Mouse (Mus musculus) kidney, embryonic 14.5 days (tissue): Measurements from ENCODE around the gene Lhfpl3. TPM values are rescaled to one million over a fixed set of nuclear protein-coding genes. Genes with fewer than 3 reads are reported as not detected.

Source experiments
- ATAC-seq: fragments of 200-750 bp; cut with Nextera tagmentation; 2 replicates; pipeline ENCODE4 v1.8.0; 2017; ENCODE audit warnings: moderate number of reproducible peaks, mild to moderate bottlenecking, moderate TSS enrichment, moderate library complexity; ENCODE audit not compliant: low FRiP score, low TSS enrichment
- H3K27ac ChIP-seq: fragments of 300-500 bp; sonication (generic); 2 replicates; pipeline ENCODE4 v1.5.1; 2014; ENCODE audit warnings: low read depth, mild to moderate bottlenecking, low read length, moderate library complexity, mixed read lengths
- H3K27me3 ChIP-seq: fragments of 300-500 bp; sonication (generic); 2 replicates; pipeline ENCODE4 v1.6.1; 2014; ENCODE audit warnings: mild to moderate bottlenecking, low read length; ENCODE audit not compliant: control insufficient read depth, insufficient read depth
- H3K36me3 ChIP-seq: fragments of 300-500 bp; sonication (generic); 2 replicates; pipeline ENCODE4 v1.6.1; 2014; ENCODE audit warnings: low read length, mixed read lengths; ENCODE audit not compliant: control insufficient read depth, insufficient read depth
- H3K4me1 ChIP-seq: fragments of 300-500 bp; sonication (generic); 2 replicates; pipeline ENCODE4 v1.6.1; 2014; ENCODE audit warnings: low read length, mixed read lengths; ENCODE audit not compliant: control insufficient read depth, insufficient read depth
- H3K4me2 ChIP-seq: fragments of 300-500 bp; sonication (generic); replicated peaks from 2 replicates; pipeline ENCODE4 v1.6.1; 2014; ENCODE audit warnings: low read depth, mild to moderate bottlenecking, low read length
- H3K4me3 ChIP-seq: fragments of 300-500 bp; sonication (generic); 2 replicates; pipeline ENCODE4 v1.5.1; 2014; ENCODE audit warnings: mild to moderate bottlenecking, low read length
- H3K9ac ChIP-seq: fragments of 300-500 bp; sonication (generic); 2 replicates; pipeline ENCODE4 v1.6.1; 2014; ENCODE audit warnings: low read depth, mild to moderate bottlenecking, low read length, moderate library complexity
- H3K9me3 ChIP-seq: fragments of 300-500 bp; sonication (generic); 2 replicates; pipeline ENCODE4 v1.6.1; 2016; ENCODE audit warnings: low read length; ENCODE audit not compliant: control insufficient read depth
- WGBS: fragments of 180-500 bp; shearing (Covaris S2); extraction: QIAGEN DNeasy Blood & Tissue Kit; methylation state at CpG from one replicate; pipeline ENCODE4 v1.1.7; 2014; 5-methylcytosine and 5-hydroxymethylcytosine counted together
- polyA plus RNA-seq: library from polyadenylated mRNA; unstranded; fragments of >200 nt; fragmentation: Nextera tagmentation; extraction: Ambion mirVana; gene quantifications from 2 replicates; pipeline ENCODE4 v1.2.1, GENCODE M21; 2014

Gene Lhfpl3
- polyA plus RNA-seq, 1 experiment from 2014 or later = 0.19 TPM

DNA sequence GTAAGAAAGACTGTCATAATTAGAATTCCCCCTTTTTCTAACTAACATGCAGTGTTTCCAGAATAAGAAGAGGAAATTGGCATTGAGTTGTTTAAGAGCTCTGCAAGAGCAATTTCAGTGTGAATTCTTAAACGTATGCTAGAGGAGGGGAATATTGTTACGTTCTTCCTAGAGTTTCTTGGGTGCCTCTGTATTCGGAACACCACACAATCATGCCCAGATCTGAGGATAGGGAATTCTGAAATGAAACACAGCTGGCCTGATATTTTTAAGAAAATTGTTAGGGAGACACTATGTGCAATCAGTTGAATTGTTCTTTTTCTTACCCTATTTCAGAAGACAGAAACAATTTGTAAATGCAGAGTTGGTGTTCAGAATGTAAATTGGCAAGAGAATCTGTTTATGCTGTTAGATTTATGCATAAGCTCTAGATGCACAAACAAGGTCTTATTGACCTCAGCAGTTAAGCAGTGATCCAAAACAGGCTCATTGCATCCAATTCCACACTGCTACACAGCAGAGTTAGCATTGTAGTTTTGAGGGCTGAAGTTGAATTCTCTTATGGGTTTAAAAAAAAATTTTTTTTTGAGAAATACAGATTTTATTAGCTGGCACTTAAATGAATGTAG, 84.1 kb downstream of the Lhfpl3 start:
- ATAC-seq = no peak
- Histone ChIP-seq H3K9me3 (peaks cover 5% of the 10 kb centered on the region; the same call in 1 of the 2 replicates), H3K9ac (no peak overlapping the region), H3K4me3 (no peak overlapping the region), H3K4me1 (no peaks in the 10 kb centered on the region), H3K36me3 (no peaks in the 10 kb centered on the region), H3K27ac (no peak overlapping the region), H3K27me3 (no peaks in the 10 kb centered on the region), H3K4me2 (no peak overlapping the region)
- 81% methylated on average over 3 of the region's 3 CpGs for WGBS

DNA sequence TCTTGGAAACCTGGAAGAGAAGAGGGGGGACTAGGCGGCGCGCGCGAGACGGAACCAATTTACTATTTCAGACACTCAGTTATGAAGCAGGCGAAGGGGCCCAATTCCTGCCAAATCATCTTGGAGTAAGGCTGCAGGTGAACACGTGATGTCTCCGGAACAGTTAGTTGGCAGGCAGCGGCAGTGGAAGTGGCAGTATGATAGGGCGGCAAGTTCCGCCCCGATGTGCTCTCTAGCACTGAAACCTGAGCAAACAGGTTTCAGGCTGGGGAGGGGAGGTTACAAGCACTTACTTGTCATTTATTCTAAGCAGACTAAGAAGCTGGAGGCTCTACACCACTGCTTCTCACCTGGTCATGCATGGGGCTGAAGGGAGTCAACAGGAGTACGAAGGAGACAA, 105.7 kb downstream of the Lhfpl3 start:
- H3K4me2 ChIP-seq = no peak overlapping the region
- H3K27me3 ChIP-seq = no peaks in the 10 kb centered on the region
- WGBS = 52% methylated on average over 14 of the region's 14 CpGs
- H3K4me3 ChIP-seq = no peak overlapping the region
- H3K4me1 ChIP-seq = no peaks in the 10 kb centered on the region
- H3K9ac ChIP-seq = no peak overlapping the region
- no peak for ATAC-seq
- H3K36me3 ChIP-seq = no peaks in the 10 kb centered on the region
- no peak overlapping the region for H3K27ac ChIP-seq
- no peaks in the 10 kb centered on the region for H3K9me3 ChIP-seq

DNA sequence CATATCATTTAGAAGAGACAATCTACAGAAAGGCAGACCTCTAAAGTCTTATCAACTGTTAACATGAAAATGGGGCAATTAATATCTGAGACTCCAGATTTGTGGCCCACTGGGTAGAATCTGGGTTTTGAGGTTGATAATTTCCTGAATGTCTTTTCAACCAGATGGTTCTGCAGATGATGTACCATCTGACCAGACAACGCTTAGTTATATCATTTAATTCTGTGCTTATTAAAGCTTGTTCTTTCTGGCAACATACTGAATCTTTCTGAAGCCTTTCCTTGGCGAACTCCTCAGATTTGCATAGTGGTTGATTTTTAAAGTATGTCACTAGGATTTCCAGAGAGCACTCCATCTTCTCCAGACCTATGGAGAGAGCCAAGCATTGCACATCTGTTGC, 107.6 kb downstream of the Lhfpl3 start:
- Histone ChIP-seq H3K4me1 (no peaks in the 10 kb centered on the region), H3K27me3 (no peaks in the 10 kb centered on the region), H3K4me3 (no peak overlapping the region), H3K9me3 (no peaks in the 10 kb centered on the region), H3K9ac (no peak overlapping the region), H3K27ac (no peak overlapping the region), H3K36me3 (no peaks in the 10 kb centered on the region), H3K4me2 (no peak overlapping the region)
- ATAC-seq = no peak
- WGBS = 86% methylated on average over 2 of the region's 2 CpGs

DNA sequence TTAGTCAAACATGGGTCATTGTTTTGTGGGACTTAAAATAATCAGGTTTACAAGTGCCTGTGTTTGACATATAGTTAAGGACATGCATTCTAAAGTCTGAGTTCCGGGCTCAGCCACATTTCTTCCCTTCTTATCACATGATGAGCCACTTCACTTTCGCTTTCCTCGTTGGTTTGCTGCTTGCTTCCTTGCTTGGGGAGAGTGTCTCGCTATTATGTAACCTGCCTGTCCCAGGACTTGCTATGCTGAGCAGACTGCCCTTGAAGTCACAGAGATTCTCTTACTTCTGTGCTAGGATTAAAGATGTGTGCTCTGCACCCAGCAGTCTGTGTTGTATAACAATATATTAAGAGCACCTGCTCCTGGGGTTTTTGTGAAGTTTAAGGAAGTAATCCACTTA, 110.6 kb downstream of the Lhfpl3 start:
- H3K36me3 ChIP-seq = no peaks in the 10 kb centered on the region
- H3K4me3 ChIP-seq = no peak overlapping the region
- WGBS = 81% methylated on average over 4 of the region's 4 CpGs
- H3K4me1 ChIP-seq = no peaks in the 10 kb centered on the region
- H3K9me3 ChIP-seq = no peaks in the 10 kb centered on the region
- no peaks in the 10 kb centered on the region for H3K27me3 ChIP-seq
- H3K4me2 ChIP-seq = no peak overlapping the region
- H3K9ac ChIP-seq = no peak overlapping the region
- no peak for ATAC-seq
- H3K27ac ChIP-seq = no peak overlapping the region

DNA sequence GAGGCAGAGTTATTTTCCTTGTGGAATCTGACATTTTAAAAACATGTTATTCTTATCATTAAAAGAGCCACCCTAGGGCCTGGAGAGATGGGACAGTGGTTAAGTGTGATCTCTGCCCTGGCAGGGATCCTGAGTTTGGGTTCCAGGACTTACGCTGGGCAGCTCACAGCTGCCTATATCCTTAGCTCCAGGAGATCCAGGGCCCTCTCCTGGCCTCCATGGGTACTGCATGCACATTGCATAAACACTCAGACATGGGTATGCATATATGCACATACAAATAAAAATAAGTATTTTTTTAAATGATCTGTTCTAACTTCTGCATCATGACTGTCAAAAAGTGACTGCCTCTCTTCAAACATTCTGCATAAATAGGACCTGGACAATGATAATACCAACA, 115.5 kb downstream of the Lhfpl3 start:
- H3K36me3 ChIP-seq = no peaks in the 10 kb centered on the region
- WGBS = 48% methylated on average over 1 of the region's 1 CpGs
- H3K4me3 ChIP-seq = no peak overlapping the region
- ATAC-seq = no peak
- H3K4me2 ChIP-seq = no peak overlapping the region
- H3K9me3 ChIP-seq = no peaks in the 10 kb centered on the region
- no peak overlapping the region for H3K9ac ChIP-seq
- H3K27ac ChIP-seq = no peak overlapping the region
- no peaks in the 10 kb centered on the region for H3K27me3 ChIP-seq
- no peaks in the 10 kb centered on the region for H3K4me1 ChIP-seq

DNA sequence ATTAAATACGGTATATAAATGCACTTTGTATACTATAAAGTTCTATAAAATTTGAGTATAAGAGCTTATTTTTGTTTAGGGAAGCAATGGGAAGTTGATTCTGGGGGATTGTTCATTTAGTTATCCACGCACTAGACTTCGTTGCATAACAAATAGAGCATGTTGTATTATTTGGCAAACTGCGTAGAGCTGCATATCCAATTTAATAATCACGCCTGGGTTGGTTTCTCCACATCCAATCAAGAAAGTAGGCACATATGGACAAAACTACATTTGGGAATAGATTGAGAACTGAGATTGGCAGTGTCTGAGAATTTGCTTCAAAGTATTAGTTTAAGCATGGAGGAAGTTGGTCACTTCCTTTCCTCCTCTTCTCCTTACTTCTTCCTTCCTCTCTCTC, 123.2 kb downstream of the Lhfpl3 start:
- H3K27ac ChIP-seq = no peak overlapping the region
- 90% methylated on average over 5 of the region's 5 CpGs for WGBS
- H3K36me3 ChIP-seq = no peaks in the 10 kb centered on the region
- no peaks in the 10 kb centered on the region for H3K4me1 ChIP-seq
- no peak overlapping the region for H3K4me3 ChIP-seq
- H3K9me3 ChIP-seq = no peaks in the 10 kb centered on the region
- no peaks in the 10 kb centered on the region for H3K27me3 ChIP-seq
- no peak overlapping the region for H3K9ac ChIP-seq
- no peak overlapping the region for H3K4me2 ChIP-seq
- no peak for ATAC-seq

DNA sequence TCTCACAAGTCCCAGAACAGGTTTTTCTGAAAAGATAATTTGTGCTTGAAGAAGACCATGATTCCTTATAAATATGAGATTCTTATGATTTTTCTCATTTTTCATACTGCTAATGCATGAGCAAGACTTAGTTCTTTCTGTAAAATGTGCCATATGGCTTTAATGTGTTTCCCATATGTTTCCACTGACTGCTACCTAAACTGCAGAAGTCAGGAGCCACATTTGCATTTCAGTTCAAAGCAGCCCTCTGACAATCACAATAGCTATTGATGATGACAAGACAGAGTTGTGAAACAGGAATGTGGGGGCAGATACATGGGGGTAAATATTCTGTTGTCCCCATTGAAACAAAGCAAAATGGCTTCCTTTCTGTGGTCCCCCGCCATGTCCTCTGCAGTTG, 126.6 kb downstream of the Lhfpl3 start:
- H3K36me3 ChIP-seq = no peaks in the 10 kb centered on the region
- no peaks in the 10 kb centered on the region for H3K4me1 ChIP-seq
- 79% methylated on average over 1 of the region's 1 CpGs for whole genome bisulfite sequencing
- H3K27me3 ChIP-seq = no peaks in the 10 kb centered on the region
- H3K4me3 ChIP-seq = no peak overlapping the region
- H3K4me2 ChIP-seq = no peak overlapping the region
- no peaks in the 10 kb centered on the region for H3K9me3 ChIP-seq
- H3K9ac ChIP-seq = no peak overlapping the region
- ATAC-seq = no peak
- no peak overlapping the region for H3K27ac ChIP-seq

DNA sequence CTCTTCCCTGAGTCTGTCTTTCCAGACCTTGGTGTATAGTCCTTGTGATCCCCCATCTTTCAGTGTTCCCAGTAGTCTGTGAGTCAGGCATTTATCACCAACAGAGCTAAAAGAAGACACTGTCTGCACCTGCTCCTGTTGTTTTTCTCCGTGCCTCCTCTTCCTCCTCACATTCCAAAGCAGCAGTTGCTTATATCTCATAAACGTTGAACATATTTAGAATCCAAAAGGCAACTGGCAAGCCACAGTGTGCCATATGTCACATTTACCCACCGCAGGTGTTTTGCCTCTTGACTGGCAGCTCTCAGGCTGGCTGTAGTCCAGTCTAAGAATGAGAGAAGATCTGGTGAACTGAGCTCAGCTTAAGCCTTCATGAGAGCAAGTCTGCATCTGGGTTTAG, 142.5 kb downstream of the Lhfpl3 start:
- ATAC-seq = no peak
- Histone ChIP-seq H3K27me3 (no peaks in the 10 kb centered on the region), H3K36me3 (no peaks in the 10 kb centered on the region), H3K4me2 (no peak overlapping the region), H3K4me3 (no peak overlapping the region), H3K4me1 (no peaks in the 10 kb centered on the region), H3K27ac (no peak overlapping the region), H3K9me3 (no peaks in the 10 kb centered on the region), H3K9ac (no peak overlapping the region)
- 85% methylated on average over 3 of the region's 3 CpGs for WGBS

DNA sequence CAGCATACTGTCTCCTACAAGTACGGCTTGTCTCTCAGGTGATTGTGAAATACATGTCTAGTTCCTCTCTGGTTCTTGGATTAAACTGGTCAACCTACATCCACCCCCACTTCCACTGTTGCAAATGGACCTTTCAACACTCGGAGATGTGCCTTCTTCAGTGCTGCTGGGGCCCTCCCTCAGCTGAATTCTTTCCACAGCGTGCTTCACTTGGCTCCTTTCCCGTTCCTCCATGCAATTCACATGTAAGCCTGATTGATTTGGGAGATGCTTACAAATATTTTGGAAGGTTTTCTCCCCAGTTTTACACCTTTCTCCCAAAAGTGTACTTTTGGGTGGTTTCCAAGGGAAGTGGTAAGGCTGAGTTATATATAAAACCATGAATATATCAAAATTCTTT, 143.6 kb downstream of the Lhfpl3 start:
- H3K4me1 ChIP-seq = no peaks in the 10 kb centered on the region
- WGBS = 88% methylated on average over 4 of the region's 4 CpGs
- no peak overlapping the region for H3K9ac ChIP-seq
- no peak overlapping the region for H3K27ac ChIP-seq
- no peaks in the 10 kb centered on the region for H3K9me3 ChIP-seq
- H3K4me2 ChIP-seq = no peak overlapping the region
- H3K36me3 ChIP-seq = no peaks in the 10 kb centered on the region
- no peak for ATAC-seq
- no peak overlapping the region for H3K4me3 ChIP-seq
- H3K27me3 ChIP-seq = no peaks in the 10 kb centered on the region
